Mouse (Mus musculus) heart, postnatal 0 days (tissue): ENCODE results near the gene Rgcc. TPM values are rescaled to one million over a fixed set of nuclear protein-coding genes. Genes with fewer than 3 reads are reported as not detected.

Experiments
- ATAC-seq: fragments of 200-750 bp; cut with Nextera tagmentation; 2 replicates; pipeline ENCODE4 v1.8.0; 2017; ENCODE audit warnings: low read depth, moderate number of reproducible peaks, moderate library complexity; ENCODE audit not compliant: insufficient read depth
- DNase-seq: peaks from one replicate; pipeline ENCODE4 v3.0.0-alpha.2; 2016; ENCODE audit warnings: low spot score
- H3K27ac ChIP-seq: fragments of 300-500 bp; sonication (generic); 2 replicates; pipeline ENCODE4 v1.5.1; 2014; ENCODE audit warnings: low read depth, mild to moderate bottlenecking
- H3K27me3 ChIP-seq: fragments of 300-500 bp; sonication (generic); 2 replicates; pipeline ENCODE4 v1.6.1; 2014; ENCODE audit warnings: low read length, mixed read lengths; ENCODE audit not compliant: control insufficient read depth, insufficient read depth
- H3K36me3 ChIP-seq: fragments of 300-500 bp; sonication (generic); replicated peaks from 2 replicates; pipeline ENCODE4 v1.6.1; 2014; ENCODE audit warnings: low read length, mixed read lengths; ENCODE audit not compliant: control insufficient read depth, insufficient read depth
- H3K4me1 ChIP-seq: fragments of 300-500 bp; sonication (generic); 2 replicates; pipeline ENCODE4 v1.6.1; 2014; ENCODE audit warnings: antibody characterized with exemption; ENCODE audit not compliant: control insufficient read depth, insufficient read depth
- H3K4me2 ChIP-seq: fragments of 300-500 bp; sonication (generic); 2 replicates; pipeline ENCODE4 v1.6.1; 2014; ENCODE audit warnings: low read depth, mild to moderate bottlenecking, low read length, moderate library complexity
- H3K4me3 ChIP-seq: fragments of 300-500 bp; sonication (generic); 2 replicates; pipeline ENCODE4 v1.5.1; 2014; ENCODE audit warnings: low read depth, low read length
- H3K9ac ChIP-seq: fragments of 300-500 bp; sonication (generic); replicated peaks from 2 replicates; pipeline ENCODE4 v1.6.1; 2014; ENCODE audit warnings: low read depth, low read length, mixed read lengths
- H3K9me3 ChIP-seq: fragments of 300-500 bp; sonication (generic); replicated peaks from 2 replicates; pipeline ENCODE4 v1.6.1; 2016; ENCODE audit warnings: low read length; ENCODE audit not compliant: control insufficient read depth
- CTCF ChIP-seq: IDR thresholded peaks from 2 replicates; pipeline ENCODE4 v1.5.1; 2016; ENCODE audit warnings: antibody characterized with exemption, control low read depth, low read depth
- EP300 ChIP-seq: IDR thresholded peaks from 2 replicates; pipeline ENCODE4 v1.6.1; 2016; ENCODE audit warnings: antibody characterized with exemption, low read depth
- WGBS: fragments of 180-500 bp; shearing (Covaris S2); extraction: QIAGEN DNeasy Blood & Tissue Kit; methylation state at CpG from one replicate; pipeline ENCODE4 v1.1.7; 2014; 5-methylcytosine and 5-hydroxymethylcytosine counted together
- polyA plus RNA-seq: library from polyadenylated mRNA; unstranded; fragments of >200 nt; fragmentation: Nextera tagmentation; extraction: Ambion mirVana; gene quantifications from 2 replicates; pipeline ENCODE4 v1.2.1, GENCODE M21; 2015
- total RNA-seq: library from RNA; depleted of rRNA; stranded (reverse); fragments of >200 nt; gene quantifications from 2 replicates; pipeline ENCODE4 v1.2.3, GENCODE M21; 2014; ENCODE audit warnings: low replicate concordance

Rgcc gene
- total and polyA plus RNA-seq, 2 experiments from 2014 or later = 43.4 to 43.6 TPM

DNA sequence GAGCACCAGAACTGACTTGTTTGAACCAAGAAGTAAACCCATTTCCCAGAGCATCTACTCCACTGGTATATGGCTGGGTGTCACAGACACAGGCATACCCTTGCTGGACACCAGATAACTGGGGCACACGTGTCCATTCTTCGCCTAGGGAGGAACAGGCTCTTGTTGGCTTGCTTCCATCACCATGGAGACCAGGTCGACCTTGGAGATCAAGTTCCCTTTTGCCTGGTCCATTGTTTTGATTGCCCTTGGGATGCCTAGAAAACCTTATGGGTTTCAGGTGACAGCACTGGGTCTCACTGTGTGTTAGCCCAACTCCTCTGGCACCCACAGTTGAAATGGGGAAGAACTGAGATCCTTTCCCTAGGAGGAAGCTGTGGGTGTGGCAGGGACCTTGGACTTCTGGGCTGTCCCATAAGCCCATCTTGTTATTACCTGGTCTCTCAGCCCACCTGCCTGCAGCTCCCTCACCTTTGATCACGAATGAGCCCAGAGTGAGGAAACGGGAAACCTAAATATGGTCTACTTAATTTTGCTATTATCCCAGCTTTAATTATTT, 49.6 kb downstream of the Rgcc start:
- no peak overlapping the region for H3K27ac ChIP-seq
- no peak overlapping the region for H3K4me3 ChIP-seq
- no peaks in the 10 kb centered on the region for H3K36me3 ChIP-seq
- no peaks in the 10 kb centered on the region for H3K9me3 ChIP-seq
- no peak for ATAC-seq
- H3K9ac ChIP-seq = no peak overlapping the region
- no peaks in the 10 kb centered on the region; the same call in 1 of the 2 replicates for H3K4me1 ChIP-seq
- H3K27me3 ChIP-seq = peaks cover 15% of the 10 kb centered on the region
- TF ChIP-seq CTCF (no peak), EP300 (no peak)
- 77% methylated on average over 5 of the region's 5 CpGs for WGBS
- DNase-seq = no peak
- H3K4me2 ChIP-seq = no peak overlapping the region

DNA sequence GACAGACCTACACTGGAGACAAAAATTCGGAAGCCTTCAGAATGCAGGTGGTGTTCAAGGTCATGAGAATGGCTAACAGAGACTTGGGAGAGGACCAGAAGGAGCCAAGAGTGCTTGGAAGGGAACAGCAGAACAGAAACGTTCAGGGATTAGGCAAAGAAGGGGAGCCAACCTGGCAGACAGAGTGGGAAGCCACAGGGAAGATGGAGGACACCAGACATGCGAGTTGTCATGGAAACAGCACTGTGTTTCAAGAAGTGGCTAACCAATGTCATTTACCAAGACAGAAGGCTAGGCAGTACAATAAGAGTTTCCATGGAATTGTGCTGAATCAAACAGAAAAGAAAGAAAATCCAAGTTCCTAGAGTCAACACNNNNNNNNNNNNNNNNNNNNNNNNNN, 56.9 kb downstream of the Rgcc start:
- no peak overlapping the region for H3K9ac ChIP-seq

DNA sequence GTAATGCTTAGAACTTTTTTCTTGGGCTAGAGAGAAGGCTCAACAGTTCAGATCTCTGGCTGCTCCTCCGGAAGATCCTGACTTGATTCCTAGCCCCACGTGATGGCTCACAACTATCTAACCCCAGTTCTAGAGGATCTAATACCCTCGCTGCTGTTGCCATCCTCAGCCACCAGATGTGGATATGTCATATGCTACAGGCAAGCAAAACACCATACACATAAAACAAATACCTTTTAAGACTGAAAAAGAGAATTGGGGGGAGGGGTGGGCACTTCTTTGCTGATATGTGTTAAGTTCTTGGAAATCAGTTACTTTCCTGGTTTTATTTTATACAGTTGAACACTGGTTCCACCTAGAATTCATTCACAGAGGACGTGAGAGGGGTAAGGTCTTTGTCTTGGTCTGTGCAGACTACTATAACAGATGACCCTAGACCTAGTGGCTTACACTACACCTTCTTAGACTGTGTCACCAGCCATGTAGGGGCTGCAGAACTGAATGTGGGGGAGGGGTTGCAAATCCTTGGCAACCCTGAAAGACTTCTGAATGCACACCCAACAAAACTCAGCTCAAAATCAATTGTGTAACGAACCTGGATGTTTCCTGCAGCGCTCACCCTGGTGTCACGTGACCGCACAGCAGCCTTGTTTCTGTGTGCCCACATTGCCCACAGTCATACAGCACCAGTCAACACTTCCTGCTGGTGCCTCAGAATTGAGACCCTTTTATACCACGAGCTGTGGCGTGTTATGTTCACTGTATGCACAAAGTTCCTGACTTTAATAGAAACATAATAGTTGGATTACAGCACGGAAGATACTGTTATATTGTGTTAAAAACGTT, 58.2 kb downstream of the Rgcc start:
- no peak for DNase-seq
- no peak for TF ChIP-seq EP300
- TF ChIP-seq CTCF = no peak
- Histone ChIP-seq H3K9me3 (no peaks in the 10 kb centered on the region), H3K9ac (no peak overlapping the region), H3K27ac (no peak overlapping the region), H3K36me3 (no peaks in the 10 kb centered on the region), H3K27me3 (peaks cover 8% of the 10 kb centered on the region), H3K4me1 (no peaks in the 10 kb centered on the region; the same call in 1 of the 2 replicates), H3K4me3 (no peak overlapping the region), H3K4me2 (no peak overlapping the region)
- ATAC-seq = no peak
- 78% methylated on average over 12 of the region's 12 CpGs for WGBS

More for the DNA sequence above, 56.9 kb downstream of the Rgcc start:
- H3K36me3 ChIP-seq = no peaks in the 10 kb centered on the region
- 60% methylated on average over 3 of the region's 3 CpGs for whole genome bisulfite sequencing
- no peak for ATAC-seq
- no peak overlapping the region for H3K27ac ChIP-seq
- H3K4me3 ChIP-seq = no peak overlapping the region
- no peaks in the 10 kb centered on the region; the same call in 1 of the 2 replicates for H3K4me1 ChIP-seq
- H3K4me2 ChIP-seq = no peak overlapping the region
- H3K9me3 ChIP-seq = no peaks in the 10 kb centered on the region
- TF ChIP-seq CTCF (no peak), EP300 (no peak)
- no peak for DNase-seq
- peaks cover 9% of the 10 kb centered on the region for H3K27me3 ChIP-seq

DNA sequence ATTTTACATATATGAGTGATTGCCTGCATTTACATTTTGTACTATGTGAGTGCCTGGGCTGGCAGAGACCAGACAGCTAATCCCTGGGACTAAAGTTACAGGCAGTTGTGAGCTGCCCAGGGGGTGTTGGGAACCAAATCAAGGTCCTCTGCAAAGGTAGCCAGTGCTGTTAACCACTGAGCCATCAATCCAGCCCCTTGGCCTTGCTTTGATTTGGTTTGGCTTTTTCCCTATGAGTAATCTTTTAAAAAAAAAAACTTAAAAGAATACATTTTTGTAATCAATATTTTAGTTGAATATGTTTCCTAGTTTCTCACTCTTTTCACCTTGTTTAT, 59.1 kb downstream of the Rgcc start:
- TF ChIP-seq CTCF (no peak), EP300 (no peak)
- peaks cover 3% of the 10 kb centered on the region; the same call in 1 of the 2 replicates for H3K27me3 ChIP-seq
- no peak for DNase-seq
- no peaks in the 10 kb centered on the region for H3K36me3 ChIP-seq
- H3K9ac ChIP-seq = no peak overlapping the region
- H3K4me1 ChIP-seq = no peaks in the 10 kb centered on the region
- ATAC-seq = no peak
- H3K9me3 ChIP-seq = no peaks in the 10 kb centered on the region
- no peak overlapping the region for H3K27ac ChIP-seq
- no peak overlapping the region for H3K4me2 ChIP-seq
- no peak overlapping the region for H3K4me3 ChIP-seq

DNA sequence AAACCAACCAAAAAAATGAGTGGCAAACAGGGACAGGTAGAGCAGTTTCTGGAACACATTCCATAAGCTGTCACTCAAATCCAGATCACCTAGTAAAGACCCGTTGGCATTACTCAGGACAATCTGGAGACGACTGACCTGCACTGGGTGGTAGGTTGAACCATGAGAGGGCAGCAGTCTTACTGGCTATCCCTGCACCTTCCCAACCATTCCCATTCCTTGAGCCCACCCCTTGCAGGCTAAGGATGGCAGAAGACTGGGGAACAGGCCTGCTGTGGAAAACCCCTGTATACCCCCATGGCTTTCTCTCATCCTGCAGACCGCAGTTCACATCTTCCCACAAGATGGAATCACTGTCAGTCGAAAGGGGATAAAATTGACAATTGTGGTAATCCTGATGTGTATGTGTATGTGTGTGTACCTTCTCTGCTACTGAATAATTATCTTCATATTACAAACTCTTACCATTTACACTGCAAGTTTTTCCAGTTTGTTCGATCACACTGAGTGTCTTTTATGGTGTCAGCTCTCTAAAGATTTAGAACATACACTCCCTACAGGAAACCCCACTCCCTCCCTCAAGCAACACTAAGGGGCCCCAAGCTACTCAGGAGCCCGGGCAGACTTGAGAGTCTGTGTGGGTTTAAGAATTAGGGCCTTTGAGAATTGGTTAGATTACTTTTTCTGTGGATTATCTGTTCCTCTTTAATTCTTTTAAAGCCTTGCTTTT, 59.6 kb downstream of the Rgcc start:
- no peak overlapping the region for H3K4me2 ChIP-seq
- no peak overlapping the region for H3K4me3 ChIP-seq
- TF ChIP-seq EP300 (no peak), CTCF (no peak)
- no peaks in the 10 kb centered on the region for H3K36me3 ChIP-seq
- H3K4me1 ChIP-seq = no peaks in the 10 kb centered on the region
- DNase-seq = no peak
- no peaks in the 10 kb centered on the region for H3K9me3 ChIP-seq
- WGBS = 64% methylated on average over 6 of the region's 6 CpGs
- no peak overlapping the region for H3K9ac ChIP-seq
- no peak overlapping the region for H3K27ac ChIP-seq
- ATAC-seq = no peak
- no peaks in the 10 kb centered on the region for H3K27me3 ChIP-seq
